Mouse (Mus musculus) megakaryocyte, adult 5-6 weeks (primary cell): ENCODE data around the gene Gm973. TPM values are rescaled to one million over a fixed set of nuclear protein-coding genes. Genes with fewer than 3 reads are reported as not detected.

ENCODE experiments used
- ATAC-seq: 2 replicates; pipeline ENCODE4 v1.8.0; 2016; ENCODE audit warnings: mild to moderate bottlenecking, inconsistent platforms; ENCODE audit not compliant: poor library complexity, severe bottlenecking
- total RNA-seq, 2 experiments: library from RNA; stranded (forward) in 1 of 2; stranded (reverse) in 1 of 2; fragments of 153-499, 151-499 nt in 1 of 2; fragments of 221-1000, 200-1000 nt in 1 of 2; gene quantifications; 2 replicates each; pipeline versions ENCODE4 v1.2.3 to v1.2.4; 2015 to 2017

Gm973 gene
- total RNA-seq (2015) = 0.47 and 2.9 TPM in 2 replicates
- 2.8 and 9.0 TPM in 2 replicates for total RNA-seq (2017)

DNA sequence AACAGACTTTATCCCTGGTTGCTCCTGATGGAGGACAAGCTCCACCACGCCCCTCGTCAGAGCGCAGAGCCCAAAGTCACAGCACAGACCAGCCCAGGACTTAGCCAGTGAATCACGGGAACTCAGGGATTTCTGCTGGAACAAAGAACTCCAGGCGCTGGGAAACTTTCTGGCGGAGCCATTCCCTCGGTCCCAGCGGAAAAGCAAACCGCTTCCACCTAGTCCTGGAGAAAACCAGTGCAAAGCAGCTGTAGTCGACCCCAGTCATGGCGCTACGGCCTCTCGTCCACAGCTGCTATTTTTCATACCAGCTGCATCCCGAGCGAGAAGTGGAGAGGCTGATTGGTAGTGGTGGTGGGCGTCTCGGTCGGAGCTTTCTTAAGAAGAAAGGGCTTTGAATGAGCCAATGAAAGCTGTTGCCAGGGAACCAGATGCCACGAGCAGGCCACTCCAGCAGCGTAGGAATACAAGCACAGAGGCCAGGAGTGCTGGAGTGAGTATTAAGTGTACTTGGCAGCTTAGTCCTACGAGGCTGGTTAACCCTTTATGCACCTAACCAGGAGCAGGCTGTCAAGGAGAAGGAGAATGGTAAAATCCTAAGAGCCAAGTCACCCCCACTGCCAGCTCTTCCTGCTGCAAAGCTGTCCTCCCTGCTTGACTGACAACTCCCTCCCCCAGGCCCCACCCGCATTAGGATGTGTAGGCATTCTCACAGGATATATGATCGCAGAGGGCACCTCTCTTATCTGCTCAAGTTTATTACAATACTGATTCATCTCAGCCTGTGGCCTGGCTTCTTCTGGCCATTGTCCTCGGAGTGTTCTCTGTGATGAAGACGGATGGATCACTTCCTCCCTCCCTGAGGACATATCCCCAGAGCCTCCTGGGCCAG is at the start of gene Gm973:
Gm973 (plus strand) TSS at position 239 of the 892 bp plus-strand sequence.
- no peak for ATAC-seq

DNA sequence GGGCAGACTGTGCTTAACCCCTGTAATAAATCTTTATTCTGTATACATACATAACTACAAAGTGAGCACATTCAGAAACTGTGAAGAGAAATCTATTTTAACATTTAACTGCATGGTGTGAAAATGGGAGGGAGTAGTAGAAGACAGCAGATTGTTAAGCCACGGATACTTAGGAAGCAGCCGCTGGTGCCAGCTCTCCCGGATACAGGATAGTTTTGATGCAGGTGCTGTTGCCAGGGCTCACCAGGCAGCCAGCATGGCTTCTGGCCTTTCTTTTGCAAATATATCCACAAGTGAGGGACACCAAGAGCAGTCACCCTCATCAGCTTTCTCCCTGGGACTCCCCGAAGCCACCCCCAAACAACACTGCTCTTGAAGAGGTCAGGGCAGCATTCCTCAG is 46.9 kb upstream of the Gm973 start:
- no peak for ATAC-seq

DNA sequence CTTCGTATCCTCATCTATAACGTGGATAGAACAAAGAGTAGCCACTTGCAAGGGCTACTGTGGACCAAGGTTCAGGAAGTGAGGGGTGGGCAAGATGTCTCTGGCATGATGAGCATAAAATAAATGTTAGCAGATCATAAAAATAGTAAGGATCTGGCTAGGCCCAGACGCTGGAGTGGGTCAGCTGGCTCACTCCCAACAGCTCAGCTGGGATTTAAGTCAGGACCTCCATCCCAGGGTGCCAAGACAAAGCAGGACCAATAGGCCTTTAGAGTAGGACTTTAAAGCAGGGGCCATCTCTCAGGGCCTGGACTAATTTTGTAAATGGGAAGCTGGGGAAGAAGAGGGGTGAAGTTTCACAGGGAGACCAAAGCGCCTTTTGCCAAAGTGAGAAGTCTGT is 45.3 kb upstream of the Gm973 start:
- no peak for ATAC-seq

DNA sequence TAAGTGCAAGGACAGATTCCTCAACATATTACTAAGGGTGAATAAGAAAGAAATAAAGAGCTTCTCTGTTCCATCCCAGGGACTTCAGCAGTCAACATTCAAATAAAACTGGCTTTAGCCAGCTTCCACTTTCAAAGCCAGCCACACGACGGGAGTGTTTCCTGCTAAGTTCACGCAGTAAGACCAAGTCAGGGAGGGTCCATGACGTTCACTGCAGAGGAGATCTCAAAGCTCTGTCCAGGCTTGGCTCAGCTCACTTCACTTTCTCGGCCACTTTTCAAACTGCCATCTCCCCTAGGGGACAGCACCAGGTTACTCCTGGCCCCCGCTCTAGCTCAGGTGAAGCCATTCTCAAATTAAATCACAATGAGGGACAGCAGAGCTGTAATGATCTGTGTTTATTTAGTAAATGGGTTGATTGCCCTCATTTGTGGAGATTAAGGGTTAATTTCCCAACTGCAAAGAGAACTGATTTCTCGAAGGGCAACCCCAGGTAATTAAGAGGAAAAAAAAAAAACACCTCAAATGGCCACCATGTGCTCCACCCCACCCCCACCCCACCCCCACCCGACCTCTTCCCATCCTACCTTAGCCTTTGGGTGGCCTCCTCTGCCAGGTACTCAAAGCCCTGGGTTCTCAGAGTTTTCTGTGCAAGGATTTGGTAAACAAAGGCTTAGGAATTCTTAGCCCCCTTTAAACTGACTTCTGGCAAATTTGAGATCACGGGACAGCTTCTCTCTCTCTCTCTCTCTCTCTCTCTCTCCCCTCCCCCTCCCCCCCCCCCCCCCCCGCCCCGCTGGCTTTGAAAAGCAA is 43.5 kb upstream of the Gm973 start:
- no peak for ATAC-seq

DNA sequence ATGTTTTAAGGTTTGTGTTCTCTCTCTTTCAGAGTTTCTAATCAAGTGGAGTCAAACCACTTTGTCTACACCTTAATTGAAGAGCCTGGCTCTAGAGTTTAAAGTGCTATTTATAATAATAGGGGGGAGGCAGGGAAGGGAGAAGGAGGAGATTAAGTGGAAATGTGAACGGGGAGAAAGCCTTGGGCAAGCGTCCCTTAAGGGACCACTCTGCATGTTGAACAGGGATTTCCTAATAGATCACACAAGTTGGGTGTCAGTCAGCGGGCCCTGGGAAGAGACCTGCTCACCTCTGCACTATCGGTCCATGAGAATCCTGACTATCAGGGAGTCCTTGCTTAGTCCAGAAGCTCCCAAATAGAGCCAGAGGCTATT is 42.9 kb upstream of the Gm973 start:
- no peak for ATAC-seq

DNA sequence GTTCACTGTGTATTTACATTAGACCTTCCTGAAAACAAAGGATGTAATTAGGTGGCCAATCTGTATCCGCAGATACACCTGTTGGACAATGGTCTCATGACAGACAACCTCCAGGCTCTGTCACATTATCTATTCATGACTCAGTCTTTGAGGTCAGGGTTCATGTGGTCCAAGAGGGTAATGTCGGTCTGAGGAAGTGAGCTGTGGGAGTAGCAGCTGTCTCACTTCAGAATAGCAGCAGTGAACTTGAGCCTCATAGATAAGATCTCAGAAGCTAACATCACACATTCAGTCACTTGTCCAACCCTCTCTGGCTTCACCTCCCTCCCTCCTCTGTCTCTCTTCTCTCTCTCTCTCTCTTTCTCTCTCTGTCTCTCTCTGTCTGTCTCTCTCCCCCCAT is 40.4 kb upstream of the Gm973 start:
- ATAC-seq = peak; percentile 71

DNA sequence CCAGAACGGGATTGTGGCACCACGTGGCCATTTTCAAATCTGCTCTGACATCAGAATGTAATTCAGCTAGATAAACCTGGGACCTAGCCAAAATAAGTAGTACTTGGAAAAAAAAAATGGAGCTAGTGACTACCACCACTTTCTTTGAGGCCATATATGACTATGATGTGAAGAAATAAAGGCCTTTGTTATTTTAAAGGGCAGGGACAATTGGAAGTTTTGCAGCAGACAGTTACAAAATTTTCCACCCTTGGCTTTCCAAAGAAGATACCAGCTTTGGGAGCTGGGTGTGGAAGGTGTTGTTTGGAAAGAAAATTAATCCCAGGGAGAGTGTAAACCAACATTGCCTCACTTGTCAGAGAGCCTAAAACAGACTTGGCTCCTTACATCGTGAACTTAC is 37.2 kb upstream of the Gm973 start:
- no peak for ATAC-seq

DNA sequence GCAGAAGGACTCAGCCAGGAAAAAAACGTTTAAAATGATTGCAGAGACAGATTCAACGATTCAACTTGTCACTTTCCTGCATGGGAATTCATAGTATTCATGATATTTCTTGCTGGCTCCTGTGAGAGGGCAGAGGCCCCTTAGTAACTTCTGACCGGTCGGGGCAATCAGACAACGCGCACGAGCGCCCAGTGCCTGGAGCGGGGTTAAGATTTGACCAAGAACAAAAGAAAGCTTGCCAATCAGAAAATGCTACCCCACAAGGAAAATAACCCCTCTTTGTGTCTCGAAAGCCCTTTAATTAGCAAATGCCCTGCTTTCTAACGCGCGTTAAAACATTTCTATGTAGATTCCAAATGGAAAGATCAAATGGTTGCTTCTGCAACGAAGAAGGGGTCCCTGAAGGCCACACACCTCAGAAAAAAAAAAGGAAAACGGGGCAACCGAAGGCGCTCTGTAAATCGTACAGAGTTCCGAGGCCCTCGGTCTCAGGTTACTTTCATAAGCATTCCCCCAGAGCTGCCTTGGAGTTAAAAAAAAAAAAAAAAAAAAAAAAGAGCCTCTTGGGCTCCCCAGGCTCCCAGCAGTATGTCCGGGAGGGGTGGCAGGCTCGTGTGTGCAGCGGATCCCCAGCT is 35.1 kb upstream of the Gm973 start:
- no peak for ATAC-seq

DNA sequence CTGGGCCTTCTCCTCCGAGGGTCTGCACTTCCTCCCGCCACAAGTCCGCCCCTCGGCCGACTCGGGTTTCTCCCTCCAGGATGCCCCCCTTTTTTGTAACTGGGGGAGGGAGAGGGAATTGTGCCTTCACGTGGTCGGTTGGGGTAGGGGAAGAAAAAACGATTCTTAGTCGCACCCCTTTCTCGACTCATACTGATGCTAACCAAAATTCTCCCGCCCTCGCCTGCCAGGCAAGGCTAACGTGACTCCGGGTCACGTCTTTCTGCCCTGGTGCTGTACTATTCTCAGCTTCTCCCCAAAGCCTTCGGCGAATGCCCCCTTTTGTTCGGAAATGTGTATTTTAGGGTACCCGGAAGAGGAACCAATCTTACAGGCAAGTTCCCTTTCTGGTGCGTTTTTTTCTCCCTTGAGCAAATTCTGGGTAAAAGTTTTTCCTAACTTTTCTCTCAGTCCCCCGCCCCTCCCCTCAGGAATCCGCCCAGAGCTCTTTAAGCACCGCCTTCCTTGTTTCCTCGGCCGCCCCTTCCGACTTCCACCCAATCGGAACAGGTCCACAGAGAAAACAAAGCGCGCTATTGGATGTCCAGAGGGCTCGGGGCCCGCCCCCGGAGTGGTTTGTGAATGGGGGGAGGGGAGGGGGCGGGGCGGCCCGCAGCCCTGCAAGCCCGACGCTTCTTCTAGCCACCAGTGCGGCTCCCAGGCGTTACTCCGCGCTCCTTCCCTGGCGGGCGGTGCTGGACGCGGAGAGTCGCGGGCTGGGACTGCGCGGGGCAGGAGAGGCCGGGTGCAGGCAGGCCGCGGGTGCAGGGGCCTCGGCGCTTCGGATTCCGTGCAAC is 34.4 kb upstream of the Gm973 start:
- peak; percentile 86 for ATAC-seq

DNA sequence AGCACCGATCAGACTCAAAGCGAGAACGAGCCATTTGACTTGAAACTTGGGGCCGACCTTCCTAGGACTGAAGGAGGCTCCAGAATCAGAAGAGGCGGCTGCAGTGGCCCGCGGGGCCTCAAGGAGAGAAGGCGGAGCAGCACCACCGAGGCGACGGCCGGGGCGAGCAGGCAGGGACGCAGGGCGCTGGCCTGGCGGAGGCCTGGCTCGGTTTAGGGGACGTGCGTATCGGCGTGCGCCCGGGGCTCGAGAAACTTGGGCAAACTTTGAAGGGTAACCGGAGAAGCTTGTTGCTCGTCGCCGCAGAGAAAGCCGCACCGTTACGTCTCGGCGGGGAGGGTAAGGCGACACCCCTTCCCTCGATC is 33.8 kb upstream of the Gm973 start, which contains the start of gene Fzd7:
Fzd7 (plus strand) TSS at position 94 of the 365 bp plus-strand sequence.
- no peak for ATAC-seq

DNA sequence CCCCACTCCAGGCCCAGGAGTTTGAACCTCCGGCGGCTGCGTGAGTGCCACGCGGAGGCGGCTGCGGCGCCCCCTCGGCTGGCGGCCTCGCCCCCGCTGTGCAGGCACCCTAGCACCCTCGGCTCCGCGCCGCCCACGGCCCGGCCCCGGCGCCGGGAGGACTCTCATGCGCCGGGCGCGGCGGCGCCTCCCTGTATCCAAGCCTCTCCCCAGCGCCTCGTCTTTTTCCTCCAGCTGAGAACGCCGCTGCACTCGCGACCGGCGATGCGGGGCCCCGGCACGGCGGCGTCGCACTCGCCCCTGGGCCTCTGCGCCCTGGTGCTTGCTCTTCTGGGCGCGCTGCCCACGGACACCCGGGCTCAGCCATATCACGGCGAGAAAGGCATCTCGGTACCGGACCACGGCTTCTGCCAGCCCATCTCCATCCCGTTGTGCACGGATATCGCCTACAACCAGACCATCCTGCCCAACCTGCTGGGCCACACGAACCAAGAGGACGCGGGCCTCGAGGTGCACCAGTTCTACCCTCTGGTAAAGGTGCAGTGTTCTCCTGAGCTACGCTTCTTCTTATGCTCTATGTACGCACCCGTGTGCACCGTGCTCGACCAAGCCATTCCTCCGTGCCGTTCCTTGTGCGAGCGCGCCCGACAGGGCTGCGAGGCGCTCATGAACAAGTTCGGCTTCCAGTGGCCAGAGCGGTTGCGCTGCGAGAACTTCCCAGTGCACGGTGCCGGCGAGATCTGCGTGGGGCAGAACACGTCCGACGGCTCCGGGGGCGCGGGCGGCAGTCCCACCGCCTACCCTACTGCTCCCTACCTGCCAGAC is 33.2 kb upstream of the Gm973 start:
- 0 out of 2 replicates have a peak, but pooled peaks have one; percentile 7 for ATAC-seq

DNA sequence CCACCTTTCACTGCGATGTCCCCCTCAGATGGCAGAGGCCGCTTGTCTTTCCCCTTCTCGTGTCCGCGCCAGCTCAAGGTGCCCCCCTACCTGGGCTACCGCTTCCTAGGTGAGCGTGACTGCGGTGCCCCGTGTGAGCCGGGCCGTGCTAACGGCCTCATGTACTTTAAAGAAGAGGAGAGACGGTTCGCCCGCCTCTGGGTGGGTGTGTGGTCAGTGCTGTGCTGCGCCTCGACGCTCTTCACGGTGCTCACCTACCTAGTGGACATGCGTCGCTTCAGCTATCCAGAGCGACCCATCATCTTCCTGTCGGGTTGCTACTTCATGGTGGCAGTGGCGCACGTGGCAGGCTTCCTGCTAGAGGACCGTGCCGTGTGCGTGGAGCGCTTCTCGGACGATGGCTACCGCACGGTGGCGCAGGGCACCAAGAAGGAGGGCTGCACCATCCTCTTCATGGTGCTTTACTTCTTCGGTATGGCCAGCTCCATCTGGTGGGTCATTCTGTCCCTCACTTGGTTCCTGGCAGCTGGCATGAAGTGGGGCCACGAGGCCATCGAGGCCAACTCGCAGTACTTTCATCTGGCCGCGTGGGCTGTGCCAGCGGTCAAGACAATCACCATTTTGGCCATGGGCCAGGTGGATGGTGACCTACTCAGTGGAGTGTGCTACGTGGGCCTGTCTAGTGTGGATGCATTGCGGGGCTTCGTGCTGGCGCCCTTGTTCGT is 32.4 kb upstream of the Gm973 start:
- ATAC-seq = 0 out of 2 replicates have a peak, but pooled peaks have one; percentile 19

DNA sequence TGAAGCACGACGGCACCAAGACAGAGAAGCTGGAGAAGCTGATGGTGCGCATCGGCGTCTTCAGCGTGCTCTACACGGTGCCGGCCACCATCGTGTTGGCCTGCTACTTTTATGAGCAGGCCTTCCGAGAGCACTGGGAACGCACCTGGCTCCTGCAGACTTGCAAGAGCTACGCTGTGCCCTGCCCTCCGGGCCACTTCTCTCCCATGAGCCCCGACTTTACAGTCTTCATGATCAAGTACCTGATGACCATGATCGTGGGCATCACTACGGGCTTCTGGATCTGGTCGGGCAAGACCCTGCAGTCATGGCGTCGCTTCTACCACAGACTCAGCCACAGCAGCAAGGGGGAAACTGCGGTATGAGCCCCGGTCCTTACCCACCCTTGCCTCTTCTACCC is 31.8 kb upstream of the Gm973 start:
- ATAC-seq = no peak

DNA sequence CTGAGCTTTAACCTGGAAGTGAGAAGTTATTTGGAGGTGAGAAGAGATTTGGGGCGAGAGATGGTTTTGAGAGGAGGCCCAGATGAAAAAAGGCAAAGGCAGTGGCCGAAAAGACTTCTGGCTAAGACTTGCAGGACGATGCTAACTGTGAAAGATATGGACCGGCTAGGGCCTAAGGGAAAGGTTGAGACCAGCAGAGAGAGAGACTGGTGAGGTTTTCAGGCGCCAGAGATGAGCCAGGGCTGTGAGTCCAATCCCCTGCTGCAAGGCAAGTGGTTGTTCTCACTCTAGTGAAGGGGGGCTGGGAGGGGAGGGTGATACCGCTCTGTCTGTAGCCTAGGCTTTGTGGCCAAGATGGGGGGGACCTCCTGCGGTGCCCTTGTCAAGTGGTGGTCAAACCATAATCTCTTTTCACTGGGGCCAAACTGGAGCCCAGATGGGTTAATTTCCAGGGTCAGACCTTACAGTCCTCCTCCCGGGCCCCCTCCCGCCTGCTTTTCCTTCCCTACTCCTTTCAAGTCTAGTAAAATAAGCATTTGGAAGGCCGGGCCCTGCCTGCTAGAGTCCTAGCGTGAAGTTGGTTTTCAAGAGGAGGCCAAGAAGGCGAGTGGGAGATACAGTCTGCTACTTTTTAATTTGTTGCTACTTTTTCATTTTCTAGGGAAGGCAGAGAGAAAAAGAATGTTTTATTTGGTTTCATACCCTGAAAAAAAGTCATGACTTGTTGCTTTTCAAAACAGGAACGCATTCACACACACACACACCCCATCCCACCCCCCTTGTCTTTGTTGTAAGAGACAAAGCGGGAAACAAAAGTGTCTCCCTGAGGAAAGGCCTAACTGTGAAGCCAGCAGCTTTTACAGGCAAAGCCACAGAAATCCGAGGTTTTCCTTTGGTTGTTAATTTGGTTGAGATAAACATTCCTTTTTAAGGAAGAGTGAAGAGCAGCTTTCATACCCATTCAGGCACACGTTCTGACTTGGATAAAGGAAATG is 31.0 kb upstream of the Gm973 start:
- no peak for ATAC-seq

DNA sequence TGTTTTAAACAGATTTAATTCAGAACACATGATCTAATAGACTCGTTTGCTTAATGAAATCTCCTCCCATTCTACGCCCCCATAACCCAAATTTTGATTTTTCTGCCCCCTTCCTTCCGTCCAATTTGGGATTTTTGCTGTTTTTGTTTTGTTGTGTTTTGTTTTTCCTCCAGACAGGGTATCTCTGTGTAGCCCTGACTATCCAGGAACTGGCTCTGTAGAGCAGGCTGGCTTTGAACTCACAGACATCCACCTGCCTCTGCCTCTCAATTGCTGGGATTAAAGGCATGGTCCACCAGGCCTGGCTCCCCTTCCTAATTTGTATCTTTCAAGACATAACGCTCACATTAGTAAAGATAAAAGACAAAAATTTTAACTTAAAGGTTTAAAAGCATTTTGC is 30.3 kb upstream of the Gm973 start:
- ATAC-seq = no peak

DNA sequence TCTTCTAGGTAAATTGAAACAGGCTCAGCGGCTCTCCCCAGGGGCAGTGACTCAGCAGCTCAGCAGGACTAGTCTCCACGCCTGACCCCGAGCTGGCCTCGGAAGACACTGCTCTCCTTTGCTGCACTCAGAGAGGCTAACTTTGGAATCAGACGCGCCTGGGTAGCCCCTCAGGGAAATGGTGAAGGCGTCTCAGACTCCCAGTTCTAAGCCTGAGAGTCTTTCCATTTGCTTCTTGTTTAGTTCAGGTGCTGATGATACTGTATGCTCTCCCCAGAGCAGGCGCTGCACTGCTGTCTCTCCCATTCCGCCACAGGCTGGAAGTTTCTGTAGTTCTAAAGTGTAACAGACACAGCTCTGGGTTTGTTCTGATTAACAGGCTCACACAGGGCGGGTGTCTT is 28.4 kb upstream of the Gm973 start:
- ATAC-seq = no peak

DNA sequence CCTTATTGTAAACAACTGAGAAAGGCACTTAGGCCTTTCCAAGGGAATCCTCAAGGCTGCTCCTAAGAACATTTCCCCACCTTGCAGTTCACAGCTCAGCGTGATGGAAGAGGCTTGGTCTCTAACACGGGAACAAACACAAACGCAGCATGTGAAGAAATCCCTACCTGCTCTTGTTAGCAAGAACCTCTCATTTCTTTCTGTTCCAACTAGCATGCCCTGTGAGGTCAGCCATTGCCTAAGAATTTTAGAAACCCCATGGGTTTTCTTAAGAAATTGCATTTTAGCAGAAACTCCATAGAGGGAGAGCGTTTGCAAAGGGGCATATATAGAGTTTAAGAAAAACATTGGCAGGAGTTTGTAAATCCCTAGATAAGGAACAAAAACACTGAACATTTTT is 27.6 kb upstream of the Gm973 start:
- ATAC-seq = no peak

DNA sequence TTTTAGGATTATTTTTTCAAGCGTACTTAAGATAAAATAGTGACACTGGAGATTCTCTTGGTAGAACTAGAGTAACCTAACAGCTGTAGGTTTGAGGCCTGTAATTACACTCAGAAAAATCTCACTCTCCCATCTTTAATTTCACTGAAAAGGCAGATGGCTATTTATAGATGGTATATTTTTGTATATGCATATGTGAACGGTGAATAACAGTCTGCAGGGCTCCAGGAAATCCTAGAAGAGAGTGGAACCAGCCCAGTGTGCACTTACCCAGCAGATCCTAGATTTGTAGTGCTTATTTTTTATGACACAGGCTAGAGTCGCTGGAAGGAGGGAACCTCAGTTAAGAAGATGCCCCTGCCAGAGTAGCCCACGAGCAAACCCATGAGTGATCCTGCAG is 27.1 kb upstream of the Gm973 start:
- no peak for ATAC-seq
